Mouse (Mus musculus): ENCODE measurements around the gene Med24. TPM values are rescaled to one million over a fixed set of nuclear protein-coding genes. Genes with fewer than 3 reads are reported as not detected.

Med24 gene
- total and polyA plus RNA-seq, 3 experiments, result 41.6 to 54.5 (median 48.1) TPM

GRCm38 (mm10) chr11:98695408-98695807 lies 33.8 kb downstream of the Med24 start:
- no peak for TF ChIP-seq EP300 (IDR thresholded peaks at IDR 0.05; ENCODE audit: insufficient read depth, low read depth, low read length)
- TF ChIP-seq POLR2A (IDR thresholded peaks at IDR 0.05; ENCODE audit: insufficient read depth, low read depth, low read length), result no peak
- TF ChIP-seq CTCF (IDR thresholded peaks at IDR 0.05), result no peak
- 79% methylated on average over 14 of the region's 14 CpGs for WGBS
- no peak overlapping the region for H3K27ac ChIP-seq
- no peaks in the 10 kb centered on the region for H3K27me3 ChIP-seq (ENCODE audit: control insufficient read depth, insufficient read depth, low read length)
- no peaks in the 10 kb centered on the region for H3K79me2 ChIP-seq (replicated peaks; ENCODE audit: control insufficient read depth, insufficient read depth, low read length)
- no peaks in the 10 kb centered on the region for H3K36me3 ChIP-seq (ENCODE audit: control insufficient read depth, insufficient read depth, low read length)
- no peak overlapping the region for H3K9ac ChIP-seq (ENCODE audit: low read depth, low read length)
- intact Hi-C loops (cut with DNase I), result no loop called here
- H3K4me1 ChIP-seq (ENCODE audit: control insufficient read depth, insufficient read depth, low read length), result peaks cover 4% of the 10 kb centered on the region
- DNase-seq, result peak in 1 of 2 experiments; percentile 17
- H3K4me3 ChIP-seq, result no peak overlapping the region

- no peak overlapping the region for H3K4me3 ChIP-seq
- H3K27ac ChIP-seq, result no peak overlapping the region
- H3K4me1 ChIP-seq (ENCODE audit: control insufficient read depth, insufficient read depth, low read length), result no peaks in the 10 kb centered on the region; the same call in 1 of the 2 replicates
- H3K36me3 ChIP-seq (ENCODE audit: control insufficient read depth, insufficient read depth, low read length), result no peaks in the 10 kb centered on the region
- 50% methylated on average over 9 of the region's 9 CpGs for WGBS
- H3K9ac ChIP-seq (ENCODE audit: low read depth, low read length), result no peak overlapping the region
- TF ChIP-seq EP300 (IDR thresholded peaks at IDR 0.05; ENCODE audit: insufficient read depth, low read depth, low read length) (no peak), POLR2A (IDR thresholded peaks at IDR 0.05; ENCODE audit: insufficient read depth, low read depth, low read length) (no peak), CTCF (IDR thresholded peaks at IDR 0.05) (no peak)
- no peak for DNase-seq
- H3K79me2 ChIP-seq (replicated peaks; ENCODE audit: control insufficient read depth, insufficient read depth, low read length), result no peaks in the 10 kb centered on the region
- intact Hi-C loops (cut with DNase I), result no loop called here
- no peaks in the 10 kb centered on the region for H3K27me3 ChIP-seq (ENCODE audit: control insufficient read depth, insufficient read depth, low read length)
Observed at GRCm38 (mm10) chr11:98694301-98694700, 34.9 kb downstream of the Med24 start.

- Histone ChIP-seq H3K9ac (ENCODE audit: low read depth, low read length) (no peak overlapping the region), H3K4me3 (no peak overlapping the region), H3K27ac (no peak overlapping the region), H3K36me3 (ENCODE audit: control insufficient read depth, insufficient read depth, low read length) (no peaks in the 10 kb centered on the region), H3K27me3 (ENCODE audit: control insufficient read depth, insufficient read depth, low read length) (no peaks in the 10 kb centered on the region), H3K4me1 (ENCODE audit: control insufficient read depth, insufficient read depth, low read length) (no peaks in the 10 kb centered on the region; the same call in 1 of the 2 replicates), H3K79me2 (replicated peaks; ENCODE audit: control insufficient read depth, insufficient read depth, low read length) (no peaks in the 10 kb centered on the region)
- intact Hi-C loops (cut with DNase I), result no loop called here
- TF ChIP-seq CTCF (IDR thresholded peaks at IDR 0.05) (no peak), EP300 (IDR thresholded peaks at IDR 0.05; ENCODE audit: insufficient read depth, low read depth, low read length) (no peak), POLR2A (IDR thresholded peaks at IDR 0.05; ENCODE audit: insufficient read depth, low read depth, low read length) (no peak)
- WGBS, result 59% methylated on average over 9 of the region's 9 CpGs
- no peak for DNase-seq
Observed at GRCm38 (mm10) chr11:98693746-98694145, 35.5 kb downstream of the Med24 start.

- no peaks in the 10 kb centered on the region; the same call in 1 of the 2 replicates for H3K4me1 ChIP-seq (ENCODE audit: control insufficient read depth, insufficient read depth, low read length)
- WGBS, result 70% methylated on average over 13 of the region's 13 CpGs
- H3K4me3 ChIP-seq, result no peak overlapping the region
- no peak overlapping the region for H3K9ac ChIP-seq (ENCODE audit: low read depth, low read length)
- no peaks in the 10 kb centered on the region for H3K36me3 ChIP-seq (ENCODE audit: control insufficient read depth, insufficient read depth, low read length)
- no peak for TF ChIP-seq CTCF (IDR thresholded peaks at IDR 0.05)
- no peak for TF ChIP-seq EP300 (IDR thresholded peaks at IDR 0.05; ENCODE audit: insufficient read depth, low read depth, low read length)
- no peak for TF ChIP-seq POLR2A (IDR thresholded peaks at IDR 0.05; ENCODE audit: insufficient read depth, low read depth, low read length)
- intact Hi-C loops (cut with DNase I), result no loop called here
- H3K79me2 ChIP-seq (replicated peaks; ENCODE audit: control insufficient read depth, insufficient read depth, low read length), result no peaks in the 10 kb centered on the region
- H3K27ac ChIP-seq, result no peak overlapping the region
- no peak for DNase-seq
- H3K27me3 ChIP-seq (ENCODE audit: control insufficient read depth, insufficient read depth, low read length), result no peaks in the 10 kb centered on the region
Observed at GRCm38 (mm10) chr11:98693201-98693600, 36.0 kb downstream of the Med24 start.

- Histone ChIP-seq H3K79me2 (replicated peaks; ENCODE audit: control insufficient read depth, insufficient read depth, low read length) (peaks cover under 1% of the 10 kb centered on the region; the same call in 1 of the 2 replicates), H3K4me3 (no peak overlapping the region), H3K4me1 (ENCODE audit: control insufficient read depth, insufficient read depth, low read length) (peaks cover 1% of the 10 kb centered on the region), H3K27me3 (ENCODE audit: control insufficient read depth, insufficient read depth, low read length) (no peaks in the 10 kb centered on the region), H3K9ac (ENCODE audit: low read depth, low read length) (no peak overlapping the region), H3K27ac (no peak overlapping the region), H3K36me3 (ENCODE audit: control insufficient read depth, insufficient read depth, low read length) (no peaks in the 10 kb centered on the region; the same call in 1 of the 2 replicates)
- no peak for DNase-seq
- intact Hi-C loops (cut with DNase I), result no loop called here
- 83% methylated on average over 8 of the region's 8 CpGs for WGBS
- TF ChIP-seq EP300 (IDR thresholded peaks at IDR 0.05; ENCODE audit: insufficient read depth, low read depth, low read length), result no peak
- no peak for TF ChIP-seq POLR2A (IDR thresholded peaks at IDR 0.05; ENCODE audit: insufficient read depth, low read depth, low read length)
- no peak for TF ChIP-seq CTCF (IDR thresholded peaks at IDR 0.05)
Observed at GRCm38 (mm10) chr11:98688009-98688408, 41.2 kb downstream of the Med24 start.

- Histone ChIP-seq H3K27me3 (ENCODE audit: control insufficient read depth, insufficient read depth, low read length) (no peaks in the 10 kb centered on the region), H3K4me1 (ENCODE audit: control insufficient read depth, insufficient read depth, low read length) (peaks cover 1% of the 10 kb centered on the region), H3K79me2 (replicated peaks; ENCODE audit: control insufficient read depth, insufficient read depth, low read length) (peaks cover 4% of the 10 kb centered on the region), H3K4me3 (no peak overlapping the region), H3K9ac (ENCODE audit: low read depth, low read length) (no peak overlapping the region), H3K36me3 (ENCODE audit: control insufficient read depth, insufficient read depth, low read length) (no peaks in the 10 kb centered on the region; the same call in 1 of the 2 replicates), H3K27ac (no peak overlapping the region)
- intact Hi-C loops (cut with DNase I), result no loop called here
- no peak for DNase-seq
- no peak for TF ChIP-seq POLR2A (IDR thresholded peaks at IDR 0.05; ENCODE audit: insufficient read depth, low read depth, low read length)
- TF ChIP-seq EP300 (IDR thresholded peaks at IDR 0.05; ENCODE audit: insufficient read depth, low read depth, low read length), result no peak
- no peak for TF ChIP-seq CTCF (IDR thresholded peaks at IDR 0.05)
- WGBS, result 88% methylated on average over 4 of the region's 4 CpGs
Observed at GRCm38 (mm10) chr11:98686976-98687375, 42.3 kb downstream of the Med24 start.
